Mouse (Mus musculus): ENCODE results near the gene Ggct.
A peak's percentile ranks its signal among the peaks of the same experiment; 100 is the strongest.

Gene Ggct

GRCm38 (mm10) chr6:54992734-54993260 lies at the start of gene Ggct:
Gene Ggct (minus strand): TSS chr6:54992950.
- DNase-seq (ENCODE audit: low read depth, low spot score): peak; percentile 98

GRCm38 (mm10) chr6:55040031-55040430 lies 47.3 kb upstream of the Ggct start:
- peak; percentile 56 for DNase-seq (ENCODE audit: low read depth, low spot score)

GRCm38 (mm10) chr6:55039446-55039783 lies 46.7 kb upstream of the Ggct start:
- no peak for DNase-seq (ENCODE audit: low read depth, low spot score)

GRCm38 (mm10) chr6:55038671-55039445 lies 46.1 kb upstream of the Ggct start:
- peak; percentile 49 for DNase-seq (ENCODE audit: low read depth, low spot score)

GRCm38 (mm10) chr6:55037799-55038670 lies 45.3 kb upstream of the Ggct start, which contains the start of gene Gars:
Gene Gars (plus strand): TSS chr6:55038007.
- peak; percentile 93 for DNase-seq (ENCODE audit: low read depth, low spot score)

- DNase-seq (ENCODE audit: low read depth, low spot score): no peak
These were observed 44.0 kb upstream of the Ggct start for GRCm38 (mm10) chr6:55036731-55037130.

GRCm38 (mm10) chr6:55027642-55028041 lies 34.9 kb upstream of the Ggct start:
- DNase-seq (ENCODE audit: low read depth, low spot score): no peak

GRCm38 (mm10) chr6:55021806-55022205 lies 29.1 kb upstream of the Ggct start:
- DNase-seq (ENCODE audit: low read depth, low spot score): peak; percentile 70

- peak; percentile 91 for DNase-seq (ENCODE audit: low read depth, low spot score)
These were observed 25.7 kb upstream of the Ggct start for GRCm38 (mm10) chr6:55018417-55018816.

- DNase-seq (ENCODE audit: low read depth, low spot score): peak; percentile 91
These were observed 24.2 kb upstream of the Ggct start for GRCm38 (mm10) chr6:55016710-55017583.

- DNase-seq (ENCODE audit: low read depth, low spot score): peak; percentile 86
These were observed 23.5 kb upstream of the Ggct start for GRCm38 (mm10) chr6:55016236-55016635.

- DNase-seq (ENCODE audit: low read depth, low spot score): no peak
These were observed 21.4 kb upstream of the Ggct start for GRCm38 (mm10) chr6:55014184-55014583.

- DNase-seq (ENCODE audit: low read depth, low spot score): no peak
These were observed 19.8 kb upstream of the Ggct start for GRCm38 (mm10) chr6:55012516-55012915.

GRCm38 (mm10) chr6:55010330-55011091 lies 17.8 kb upstream of the Ggct start:
- no peak for DNase-seq (ENCODE audit: low read depth, low spot score)

GRCm38 (mm10) chr6:55009391-55010230 lies 16.9 kb upstream of the Ggct start:
- peak; percentile 23 for DNase-seq (ENCODE audit: low read depth, low spot score)

- DNase-seq (ENCODE audit: low read depth, low spot score): no peak
These were observed 15.7 kb upstream of the Ggct start for GRCm38 (mm10) chr6:55008401-55008800.

- no peak for DNase-seq (ENCODE audit: low read depth, low spot score)
These were observed 10.8 kb upstream of the Ggct start for GRCm38 (mm10) chr6:55003559-55003958.

GRCm38 (mm10) chr6:55002438-55002837 lies 9.7 kb upstream of the Ggct start:
- DNase-seq (ENCODE audit: low read depth, low spot score): no peak

GRCm38 (mm10) chr6:55001320-55001719 lies 8.6 kb upstream of the Ggct start:
- DNase-seq (ENCODE audit: low read depth, low spot score): no peak

- DNase-seq (ENCODE audit: low read depth, low spot score): no peak
These were observed 5.0 kb upstream of the Ggct start for GRCm38 (mm10) chr6:54997726-54998125.

Data from ZHBTc4 (cell line).